Mouse (Mus musculus) G1E-ER4 (cell line): ENCODE data around the gene Acoxl. TPM values are rescaled to one million over a fixed set of nuclear protein-coding genes. Genes with fewer than 3 reads are reported as not detected.

Source experiments
- GATA1 ChIP-seq: IDR thresholded peaks from one replicate; pipeline ENCODE4 v1.8.0; 2012; ENCODE audit warnings: low read length, inconsistent platforms
- polyA plus RNA-seq: library from polyadenylated mRNA; stranded (reverse); fragments of >175 nt; gene quantifications from 2 replicates; pipeline ENCODE4 v1.2.3, GENCODE M21; 2012

The Acoxl gene
- polyA plus RNA-seq, 1 experiment = 0.09 TPM

DNA sequence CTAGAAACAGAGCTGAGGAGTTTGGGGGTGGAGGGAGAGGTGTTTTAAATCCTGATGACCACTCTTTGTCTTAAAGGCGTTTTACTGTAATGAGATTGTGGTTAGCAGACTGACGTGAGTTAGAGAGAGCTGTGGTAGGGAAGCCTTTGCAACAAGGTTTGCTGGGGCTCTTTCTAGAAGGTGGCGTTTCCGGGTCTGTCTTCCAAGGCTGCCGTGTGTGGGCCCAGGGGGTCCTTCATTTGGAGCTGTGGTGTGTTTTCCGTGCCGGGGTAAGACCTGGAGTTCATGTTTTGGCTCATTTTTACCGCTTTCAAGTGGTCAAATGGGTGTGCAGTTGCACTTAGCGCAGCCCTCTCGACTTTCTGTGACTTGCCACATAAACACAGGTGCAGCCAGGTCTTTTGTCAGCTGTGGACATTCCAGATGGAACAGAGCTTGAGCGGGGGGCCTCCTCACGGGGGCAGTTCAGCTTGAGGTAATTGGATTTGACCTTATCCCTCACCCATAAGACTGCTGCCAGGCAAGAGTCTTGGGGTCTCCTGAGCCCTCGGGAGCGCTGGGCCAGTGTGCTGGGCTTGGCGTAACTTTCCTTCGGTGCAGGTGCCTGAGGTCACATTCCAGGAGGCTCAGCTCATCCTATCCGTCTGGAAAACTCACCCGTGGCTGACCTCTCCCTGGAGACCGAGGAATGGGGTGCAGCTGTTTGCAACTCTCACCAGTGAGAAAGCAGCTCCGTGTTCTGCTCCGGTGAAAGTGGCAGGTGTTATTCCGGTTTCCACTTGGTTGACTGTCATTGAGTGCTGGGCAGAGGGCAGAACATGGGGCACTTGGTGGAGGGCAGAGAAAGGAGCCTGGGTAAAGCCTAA lies 83.6 kb downstream of the Acoxl start:
- TF ChIP-seq GATA1 = no peak

DNA sequence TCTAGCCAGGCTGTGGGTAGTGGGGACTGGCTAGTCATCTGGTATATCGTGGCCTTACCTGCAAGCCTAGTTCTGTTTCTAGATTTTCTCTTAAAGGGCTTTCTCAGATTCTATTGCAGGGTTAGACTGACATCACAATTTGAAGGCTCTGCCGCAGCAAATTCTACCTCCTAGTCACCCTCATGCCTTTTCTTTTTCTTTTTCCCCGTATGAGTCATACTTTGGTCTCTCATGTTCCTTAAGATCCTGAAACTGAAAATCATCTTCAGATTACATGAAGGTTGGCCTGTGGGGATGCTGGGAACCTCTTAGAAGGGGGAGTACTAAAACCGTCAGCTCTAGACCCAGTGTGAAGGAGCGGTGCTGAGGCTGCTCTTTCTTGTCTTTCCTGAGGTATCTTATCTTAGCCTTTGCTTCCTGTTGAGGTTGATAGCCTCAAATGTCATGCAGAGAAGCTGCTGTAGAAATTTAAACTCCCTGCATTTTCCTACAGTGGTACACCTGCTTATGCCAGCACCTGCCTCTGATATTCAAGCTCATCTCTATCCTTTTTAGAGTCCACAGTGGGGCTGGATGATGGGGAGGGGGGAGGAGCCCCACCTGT lies 84.5 kb downstream of the Acoxl start:
- peak; percentile 40 for TF ChIP-seq GATA1

DNA sequence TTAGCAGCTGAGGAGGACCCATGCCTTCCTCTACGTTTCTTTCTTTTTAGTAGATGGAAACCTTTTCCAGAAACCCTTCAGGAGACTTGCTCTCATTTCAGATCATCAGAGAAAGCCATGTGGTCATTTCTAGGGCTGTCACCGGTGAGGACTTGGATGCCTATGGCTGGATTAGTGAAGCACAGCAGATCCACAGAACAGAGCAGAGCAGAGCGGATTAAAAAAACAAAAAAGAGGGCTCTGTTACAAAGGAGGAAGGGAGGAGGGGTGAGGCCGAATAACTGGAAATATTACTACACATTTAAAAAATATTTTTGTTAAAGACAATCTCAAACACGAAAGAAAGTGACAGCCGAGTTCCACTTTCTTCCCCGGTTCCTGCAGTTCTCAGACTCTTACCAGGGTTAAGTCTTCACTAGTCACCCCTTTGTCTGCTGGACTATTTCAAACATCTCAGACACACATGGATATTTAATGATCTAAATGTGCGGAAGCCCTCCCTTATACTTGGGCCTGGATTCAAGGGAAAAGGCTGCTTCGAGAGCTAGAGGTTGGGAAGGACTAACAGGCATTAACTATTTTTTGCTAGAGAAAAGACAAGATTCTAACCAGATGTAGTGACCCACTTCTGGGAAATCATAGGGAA lies 88.1 kb downstream of the Acoxl start:
- TF ChIP-seq GATA1 = no peak

DNA sequence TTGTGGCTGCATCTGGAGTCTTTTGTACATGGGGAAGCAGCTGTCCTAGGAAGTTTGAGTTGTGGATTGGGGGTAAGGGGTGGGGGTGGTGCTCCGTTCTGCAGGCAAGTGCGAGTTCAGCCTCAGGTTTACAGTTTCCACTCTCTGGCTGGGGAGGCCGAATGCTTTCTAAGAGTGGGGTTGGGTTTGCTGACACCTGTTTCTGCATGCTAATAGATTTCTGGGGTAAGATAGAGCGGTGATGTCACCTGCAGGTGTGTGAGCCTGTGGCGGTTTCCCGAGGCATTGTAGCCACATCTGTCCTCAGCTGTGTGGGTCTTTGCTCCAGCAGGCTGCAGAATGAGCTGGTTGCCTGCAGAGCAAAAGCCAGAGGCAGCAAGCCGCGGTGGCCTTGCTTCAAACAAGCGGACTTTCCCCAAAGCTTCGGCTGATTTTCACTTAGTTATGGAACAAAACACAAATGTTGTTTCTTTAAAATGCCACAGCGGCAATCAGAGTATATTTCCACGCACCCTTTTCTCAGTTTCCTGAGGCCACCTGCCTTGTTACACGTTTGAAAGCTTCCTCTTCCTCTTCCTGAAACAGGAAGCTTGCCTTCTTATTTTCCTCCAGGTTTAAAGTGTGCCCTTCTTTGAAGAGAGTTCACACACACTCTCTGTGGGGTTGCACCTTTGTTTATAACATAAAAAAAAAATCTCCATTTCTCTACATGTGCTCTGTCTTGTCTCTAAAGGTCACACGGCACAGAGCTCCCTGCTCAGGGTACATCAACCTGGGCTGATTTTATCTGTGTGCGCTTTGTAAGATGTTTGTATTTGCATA lies 89.0 kb downstream of the Acoxl start:
- TF ChIP-seq GATA1 = no peak

DNA sequence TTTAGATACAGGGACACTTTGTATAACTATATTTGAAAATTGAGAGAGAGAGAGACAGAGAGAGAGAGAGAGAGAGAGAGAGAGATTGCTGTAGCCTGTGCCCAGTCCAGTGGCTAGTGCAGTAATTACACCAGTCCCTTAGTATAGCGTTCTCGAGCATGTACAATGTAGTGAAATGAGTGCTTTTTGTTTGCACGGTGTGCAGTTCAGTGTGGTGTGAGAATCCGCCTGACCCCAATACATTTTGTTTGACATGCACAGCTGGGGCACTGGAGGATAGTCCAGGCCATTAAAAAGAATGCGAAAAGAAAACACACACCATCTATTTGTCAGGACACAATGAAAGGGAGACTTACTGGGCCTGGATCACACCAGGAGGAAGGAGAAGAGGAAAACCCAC lies 89.6 kb downstream of the Acoxl start:
- no peak for TF ChIP-seq GATA1

DNA sequence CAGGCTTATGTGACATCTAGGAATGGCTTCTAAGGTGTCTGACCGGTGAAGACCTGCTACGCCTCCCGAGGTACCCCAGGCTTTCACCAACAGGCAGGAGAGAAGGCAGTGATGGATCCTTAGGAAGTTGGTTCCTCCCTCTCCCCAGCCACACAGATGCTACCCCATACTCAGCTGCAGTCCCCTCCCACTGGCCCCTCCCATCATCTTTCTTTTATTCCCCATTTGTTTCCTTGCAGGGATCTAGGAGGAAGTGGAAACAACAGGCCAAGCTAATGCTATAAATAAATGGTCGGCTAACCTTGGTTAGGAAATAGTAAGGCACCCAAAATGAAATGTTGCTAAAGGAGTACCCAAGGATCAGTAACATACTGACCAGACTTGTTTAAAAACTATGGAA lies 90.2 kb downstream of the Acoxl start:
- no peak for TF ChIP-seq GATA1

DNA sequence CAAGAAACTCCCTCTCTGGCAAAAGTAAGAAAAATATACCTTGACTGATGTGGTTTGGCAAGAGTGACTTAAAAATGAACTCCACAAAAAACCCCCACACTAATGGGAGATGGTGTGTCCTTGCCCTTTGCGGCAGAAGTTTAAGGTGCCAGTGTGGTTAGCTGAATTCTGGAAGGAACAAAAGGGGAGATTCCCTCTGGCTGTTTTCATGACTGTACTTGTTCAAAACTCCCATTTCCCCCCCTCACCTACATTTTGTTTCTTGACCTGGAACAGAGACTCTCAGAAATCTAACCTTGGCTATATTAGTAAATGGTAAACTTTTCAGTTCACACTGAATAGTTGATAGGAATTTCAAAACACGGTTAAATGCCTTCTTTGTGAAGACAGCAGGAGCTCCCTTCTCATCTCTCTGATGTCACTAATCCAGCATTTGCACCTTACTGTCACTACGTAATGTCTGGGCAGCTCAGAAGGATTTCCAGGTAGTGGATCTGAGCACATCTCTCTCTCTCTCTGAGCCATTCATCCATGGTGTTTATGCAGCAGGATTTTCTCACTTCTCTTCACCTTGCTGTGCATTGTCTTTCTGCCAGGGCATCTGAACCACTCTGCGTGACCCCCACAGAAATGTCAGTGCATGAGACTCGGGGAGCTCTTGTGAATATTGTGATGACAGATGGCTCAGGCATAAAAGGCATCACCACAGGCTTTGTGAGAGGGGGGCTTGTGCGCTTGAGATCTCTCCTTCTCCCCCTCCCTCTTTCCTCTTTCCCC lies 91.5 kb downstream of the Acoxl start:
- TF ChIP-seq GATA1 = no peak

DNA sequence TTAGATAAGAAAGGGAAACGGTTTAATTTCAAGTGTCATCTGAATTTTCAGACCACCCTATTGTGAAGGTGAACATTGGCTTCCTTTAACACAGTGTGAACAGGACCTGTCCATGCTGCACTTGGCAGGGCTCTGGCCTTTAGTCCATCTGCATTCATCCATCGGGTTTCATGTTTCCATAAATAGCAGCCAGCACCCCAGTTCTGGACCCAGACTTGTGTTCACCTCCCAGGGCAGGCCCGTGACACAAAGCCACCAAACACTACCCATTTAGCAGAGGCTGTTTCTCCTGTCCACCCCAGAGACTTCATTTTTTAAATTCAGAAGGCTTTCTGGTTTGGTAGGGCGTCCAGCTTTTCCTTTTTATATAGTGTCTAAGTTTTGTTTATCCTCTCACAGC lies 92.9 kb downstream of the Acoxl start:
- no peak for TF ChIP-seq GATA1

DNA sequence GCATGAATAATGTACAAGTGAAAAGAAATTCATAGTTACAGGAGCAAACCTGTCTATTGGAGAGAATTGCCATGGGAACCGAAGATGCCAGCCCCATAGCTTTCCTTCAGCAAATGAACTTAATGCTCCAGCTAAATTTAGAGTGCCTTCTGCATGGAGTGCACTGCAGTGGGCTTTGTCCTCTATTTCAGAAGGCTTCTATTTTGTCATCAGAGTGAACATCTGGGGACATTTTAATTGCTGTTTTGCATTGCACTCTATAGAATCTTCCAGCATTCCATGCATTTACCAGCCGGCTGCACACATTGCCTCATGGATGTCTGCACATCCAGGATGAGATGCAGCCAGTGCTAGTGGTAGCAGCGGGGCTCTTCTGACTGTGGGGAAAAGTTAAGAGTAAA lies 94.9 kb downstream of the Acoxl start:
- TF ChIP-seq GATA1 = no peak

DNA sequence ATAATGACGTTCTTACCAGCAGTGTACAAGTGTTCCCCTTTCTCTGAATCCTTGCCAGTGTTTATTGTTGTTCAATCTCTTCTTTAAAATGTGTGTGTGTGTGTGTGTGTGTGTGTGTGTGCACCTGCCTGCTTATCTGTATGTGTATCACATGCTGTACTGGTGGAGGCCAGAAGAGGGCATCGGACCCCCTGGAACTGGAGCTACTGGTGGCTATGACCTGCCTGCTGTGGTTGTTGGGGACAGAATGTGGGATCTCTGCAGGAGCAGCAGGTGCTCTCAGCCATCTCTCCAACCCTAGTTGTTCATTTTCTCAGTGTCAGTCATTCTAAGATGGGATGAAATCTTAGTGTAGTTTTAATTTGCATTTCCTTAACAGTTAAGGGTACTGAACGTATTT lies 98.4 kb downstream of the Acoxl start:
- TF ChIP-seq GATA1 = no peak

DNA sequence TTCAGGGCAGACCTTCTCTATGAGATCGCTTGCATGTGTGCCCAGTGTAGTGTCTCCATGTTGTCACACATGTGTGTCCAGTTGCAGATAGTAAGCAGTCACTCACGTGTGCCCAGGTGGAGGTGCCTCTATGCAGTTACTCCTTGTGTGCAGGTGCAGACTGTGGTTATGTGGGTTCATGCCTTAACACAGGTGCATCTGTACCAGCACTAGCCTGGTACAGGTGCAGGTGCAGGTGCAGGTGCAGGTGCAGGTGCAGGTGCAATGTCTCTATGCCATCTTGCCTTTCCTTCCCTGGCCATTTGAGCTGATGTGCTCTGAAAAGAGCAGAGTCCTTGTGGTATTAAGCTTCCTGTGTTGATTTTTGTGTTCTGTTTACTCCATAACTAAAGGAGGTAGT lies 100.5 kb downstream of the Acoxl start:
- TF ChIP-seq GATA1 = no peak

DNA sequence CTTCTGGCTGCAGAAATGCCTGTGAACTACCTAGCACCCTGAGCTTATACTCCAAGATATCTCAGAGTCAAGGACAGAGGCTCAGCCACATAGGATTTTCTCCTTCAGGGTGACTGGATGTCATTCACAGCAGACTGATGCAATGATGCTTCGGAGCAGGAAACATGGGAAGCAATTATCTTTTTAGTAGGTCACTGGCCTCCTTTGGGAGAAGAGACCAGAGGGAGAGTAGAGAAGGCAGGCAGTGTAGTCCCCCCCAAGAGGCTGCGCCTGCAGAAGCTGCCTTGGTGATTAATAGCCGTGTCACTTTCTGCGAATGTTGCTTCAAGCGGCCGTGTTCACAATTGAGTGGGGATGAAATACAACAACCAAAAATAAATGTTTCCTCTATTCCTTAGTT lies 121.9 kb downstream of the Acoxl start:
- TF ChIP-seq GATA1 = no peak

DNA sequence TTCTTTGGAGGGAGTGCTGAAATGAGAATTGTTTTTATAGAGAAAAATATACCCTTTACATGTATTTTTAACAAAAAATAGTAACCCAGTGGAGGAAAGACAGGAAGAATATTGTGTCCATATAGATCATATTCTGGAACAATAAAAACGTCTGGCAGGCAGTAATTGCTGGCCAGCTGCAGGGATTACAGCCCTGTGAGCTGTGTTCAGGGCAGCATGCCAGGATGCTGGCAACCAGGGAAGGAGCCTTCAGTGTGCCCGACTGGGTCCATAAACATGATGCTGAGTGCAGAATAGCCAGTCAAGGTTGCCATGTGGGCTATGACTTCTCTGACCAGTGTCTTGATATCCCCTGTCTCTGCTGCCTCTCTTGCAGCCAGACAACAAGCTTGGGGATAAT lies 122.5 kb downstream of the Acoxl start:
- no peak for TF ChIP-seq GATA1

DNA sequence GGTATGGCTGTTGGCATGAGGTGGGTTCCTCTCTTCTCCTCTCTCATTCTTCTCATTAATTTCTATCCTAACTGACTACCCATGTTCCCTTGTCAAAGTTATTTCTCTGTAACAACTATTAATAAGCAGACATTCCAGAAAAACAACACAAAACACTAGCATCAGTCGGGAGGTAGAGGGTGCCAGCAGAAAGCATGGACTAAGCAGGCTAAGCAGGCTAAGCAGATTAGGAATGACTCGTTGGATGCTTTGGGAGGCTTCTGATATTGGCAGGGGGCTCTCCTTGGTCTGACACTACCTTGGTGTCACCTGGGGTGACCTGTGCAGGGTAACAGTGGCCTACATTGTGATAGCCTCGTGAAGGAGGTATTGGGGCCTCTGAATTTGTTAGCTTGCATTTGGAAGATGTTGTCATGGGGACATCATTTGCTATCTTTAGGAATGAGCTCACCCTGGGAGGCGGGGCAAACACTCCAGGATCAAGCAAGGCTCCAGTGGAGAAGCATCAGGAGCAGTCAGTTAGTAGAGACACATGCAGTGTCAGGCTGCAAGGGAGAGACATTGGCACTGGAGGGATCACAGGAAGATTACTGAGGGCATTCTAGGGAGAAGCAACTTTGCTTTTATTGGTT lies 123.2 kb downstream of the Acoxl start:
- TF ChIP-seq GATA1 = no peak

DNA sequence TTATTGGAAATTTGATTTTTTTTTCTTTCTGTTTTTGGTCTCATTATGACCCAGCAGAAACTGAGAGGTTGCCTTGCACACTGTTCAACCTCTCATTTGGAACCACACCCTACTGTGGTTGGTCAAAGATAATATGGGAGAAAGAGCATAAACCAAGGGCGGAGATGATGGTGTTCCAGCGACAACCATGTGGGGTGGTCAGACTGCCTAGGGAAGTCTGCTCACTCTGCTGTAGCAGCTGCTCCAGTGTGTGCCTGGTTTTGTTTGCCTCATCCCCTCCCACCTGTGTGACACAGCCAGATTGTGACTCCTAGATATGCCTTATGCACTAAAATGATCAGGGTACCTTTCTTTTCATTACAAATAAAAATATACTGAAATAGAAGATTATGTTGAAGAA lies 130.3 kb downstream of the Acoxl start:
- TF ChIP-seq GATA1 = no peak
